Mouse (Mus musculus) heart, postnatal 25 days (tissue): ENCODE measurements at regions not wholly inside any gene's neighbourhood (a gene's known extent, or its start where the extent isn't known, plus 50 kb on each side); places are given as distances from the start of the nearest gene placed in this dataset.

ENCODE experiments used
- DNase-seq: peaks from one replicate; pipeline ENCODE4 v3.0.0; 2022; ENCODE audit warnings: low spot score
- intact Hi-C: fragments of 180-260 bp; cut with DNase I; formaldehyde crosslinking; loops from one replicate; pipeline ENCODE4 v1.15.1; 2025

DNA sequence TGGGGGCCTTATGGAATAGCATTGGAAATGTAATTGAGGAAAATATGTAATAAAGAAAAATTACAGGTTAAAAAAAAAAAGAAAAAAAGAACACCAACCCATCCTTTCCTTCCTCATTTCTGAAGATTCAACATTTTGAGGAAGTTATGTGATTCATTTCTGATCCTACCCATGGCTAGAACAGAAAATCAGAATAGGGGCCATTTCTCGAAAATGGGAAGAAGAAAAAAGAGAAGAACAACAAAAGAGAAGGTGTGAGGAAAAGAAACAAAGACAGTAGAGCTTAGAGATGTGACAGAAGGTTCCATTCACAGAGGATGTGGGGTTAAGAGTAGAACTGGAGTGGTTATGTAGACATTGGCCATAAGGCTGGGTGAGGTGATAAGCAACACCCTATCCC lies 124.8 kb upstream of the Acvr2a start:
- intact Hi-C loops = no loop called here
- DNase-seq = no peak

DNA sequence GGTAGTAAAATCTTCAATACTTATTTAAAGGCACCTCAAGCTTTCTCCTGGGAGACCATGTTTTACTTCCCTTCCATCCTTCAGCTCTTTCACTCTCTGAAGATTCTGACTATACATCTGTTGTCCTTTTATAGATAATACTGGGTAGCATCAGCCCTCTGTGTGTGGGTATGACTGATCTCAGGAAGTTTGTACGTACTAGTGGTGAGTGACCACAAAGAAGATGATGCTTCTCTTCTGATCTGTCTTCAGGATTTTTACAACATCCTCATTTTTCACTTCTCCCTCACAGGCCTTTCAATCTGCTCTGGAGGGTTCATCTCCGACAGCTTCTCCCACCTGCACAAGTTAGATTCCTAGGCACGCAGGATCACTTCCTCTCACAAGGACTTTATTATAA lies 119.4 kb upstream of the Acvr2a start:
- intact Hi-C loops = no loop called here

DNA sequence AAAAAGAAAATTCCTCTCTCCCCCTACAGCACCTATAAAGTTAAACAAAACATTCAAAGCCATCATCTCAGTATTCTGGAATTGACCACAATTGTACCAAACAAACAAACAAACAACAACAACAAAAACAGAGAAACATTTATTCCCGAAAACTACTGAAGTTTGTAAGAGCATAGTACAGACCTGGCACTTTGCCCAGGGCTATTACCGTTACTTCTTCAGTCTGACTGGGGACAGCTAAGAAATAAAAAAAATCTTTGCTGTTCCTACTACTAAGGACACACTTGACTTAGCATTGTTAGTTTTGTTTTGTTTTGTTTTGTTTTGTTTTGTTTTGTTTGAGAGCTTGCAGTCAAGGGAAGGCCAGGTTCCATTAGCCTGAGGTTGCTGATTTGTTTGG lies 113.0 kb upstream of the Acvr2a start:
- DNase-seq = no peak
- intact Hi-C loops = no loop called here

More for the DNA sequence above, 119.4 kb upstream of the Acvr2a start:
- DNase-seq = no peak

DNA sequence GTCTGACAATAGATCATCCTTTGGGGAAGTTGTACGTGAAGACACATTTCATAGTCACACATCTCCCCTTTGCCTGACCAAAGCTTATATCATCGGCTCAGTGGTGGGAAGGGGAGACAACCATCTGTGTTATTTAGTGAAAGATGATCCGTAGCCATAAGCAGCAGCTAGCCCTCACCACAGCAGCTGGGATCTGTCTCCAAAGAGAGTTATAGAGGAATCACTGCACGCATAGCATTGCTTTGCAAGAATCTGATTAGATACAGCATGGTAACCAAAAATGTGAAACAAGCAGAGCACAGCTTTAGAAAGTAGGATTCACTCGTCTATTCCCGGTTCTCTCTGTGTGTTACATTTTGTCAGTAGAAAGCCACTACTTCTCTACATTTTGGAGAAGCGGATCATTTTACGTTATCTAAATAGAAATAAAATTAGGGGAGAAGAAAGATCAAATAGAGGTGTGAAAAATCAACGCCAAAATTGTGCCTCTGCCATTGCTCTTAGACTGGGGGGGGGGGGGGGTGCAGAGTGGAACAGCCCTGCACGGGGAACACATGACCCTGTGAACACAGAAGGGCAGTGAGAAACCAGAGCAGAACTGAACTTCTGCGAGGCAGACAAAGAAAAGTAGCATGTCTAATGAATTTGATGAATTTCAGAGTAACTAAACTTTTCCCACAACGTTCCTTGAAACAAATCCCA lies 108.7 kb upstream of the Acvr2a start:
- no peak for DNase-seq
- intact Hi-C loops = no loop called here

DNA sequence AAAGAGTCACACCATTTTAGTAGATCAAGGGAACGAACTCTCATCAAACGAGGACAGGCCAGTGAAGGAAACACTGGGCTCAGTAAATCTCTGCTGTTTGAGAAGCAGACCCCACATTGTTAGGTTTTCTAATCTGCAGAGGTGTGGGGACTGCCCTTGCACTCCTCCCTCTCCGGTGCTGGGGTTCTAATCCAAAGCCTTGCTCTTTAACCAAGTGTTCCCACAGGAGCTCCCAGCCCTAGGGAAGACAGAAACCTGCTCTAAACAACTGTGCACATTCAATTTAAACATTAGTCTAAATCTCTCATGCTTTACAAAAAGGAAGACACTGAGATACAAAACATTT lies 108.1 kb upstream of the Acvr2a start:
- DNase-seq = no peak
- intact Hi-C loops = no loop called here

DNA sequence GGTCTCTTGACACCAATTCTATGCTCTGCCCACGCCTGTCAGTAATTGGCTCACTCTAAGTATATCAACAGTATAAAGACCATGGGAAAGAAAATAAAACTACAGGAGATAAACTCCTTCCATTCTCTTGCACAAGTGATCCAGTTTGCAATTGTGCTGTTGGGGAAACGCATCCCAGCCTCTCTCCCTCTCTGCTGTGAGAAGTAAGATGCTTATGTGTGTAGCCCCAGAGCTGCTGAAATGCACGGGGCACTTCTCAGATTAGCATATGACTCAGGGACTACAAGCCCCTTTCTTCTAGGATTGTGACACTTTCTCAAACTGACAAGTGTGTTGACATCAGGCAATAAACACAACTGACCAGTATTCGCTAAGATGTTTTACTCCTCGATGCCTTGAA lies 107.7 kb upstream of the Acvr2a start:
- intact Hi-C loops = no loop called here
- DNase-seq = no peak

DNA sequence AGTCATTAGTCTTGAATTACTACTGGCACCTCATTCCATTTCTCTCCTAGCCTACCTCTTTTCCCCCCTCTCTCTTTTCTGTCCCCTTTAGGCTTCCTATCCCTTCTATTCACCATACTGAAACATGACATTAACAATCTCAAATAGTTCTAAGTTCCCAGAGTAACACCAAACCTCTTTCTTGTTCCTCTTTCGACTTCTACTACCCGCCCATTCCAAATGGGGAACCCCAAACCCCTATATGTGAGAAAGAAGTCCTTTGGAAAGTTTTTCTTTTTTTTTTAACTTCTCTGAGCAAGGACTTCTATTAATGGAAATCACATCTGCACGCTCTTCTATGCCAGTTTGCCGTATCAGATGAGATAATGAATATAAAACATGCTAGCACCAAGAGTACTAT lies 97.7 kb upstream of the Acvr2a start:
- intact Hi-C loops = no loop called here

DNA sequence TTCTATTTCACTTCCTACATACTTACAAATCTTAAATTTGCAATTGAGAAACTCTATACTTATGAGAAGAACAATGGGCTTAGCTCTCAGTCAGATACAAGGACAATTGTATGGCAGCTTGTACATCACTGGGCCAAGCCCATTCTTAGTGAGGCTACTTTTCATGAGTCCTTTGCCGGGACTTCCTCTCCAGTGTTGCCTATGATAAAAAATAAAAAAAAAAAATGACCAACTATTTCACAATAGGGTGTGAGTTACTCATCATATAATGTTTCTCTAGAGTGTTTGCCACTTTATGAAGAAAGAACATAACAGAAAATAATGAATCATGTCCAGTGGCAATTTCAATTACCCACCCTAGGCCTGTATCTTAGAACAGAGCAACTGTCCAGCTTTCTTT lies 96.1 kb upstream of the Acvr2a start:
- DNase-seq = no peak
- intact Hi-C loops = no loop called here

More for the DNA sequence above, 97.7 kb upstream of the Acvr2a start:
- no peak for DNase-seq

DNA sequence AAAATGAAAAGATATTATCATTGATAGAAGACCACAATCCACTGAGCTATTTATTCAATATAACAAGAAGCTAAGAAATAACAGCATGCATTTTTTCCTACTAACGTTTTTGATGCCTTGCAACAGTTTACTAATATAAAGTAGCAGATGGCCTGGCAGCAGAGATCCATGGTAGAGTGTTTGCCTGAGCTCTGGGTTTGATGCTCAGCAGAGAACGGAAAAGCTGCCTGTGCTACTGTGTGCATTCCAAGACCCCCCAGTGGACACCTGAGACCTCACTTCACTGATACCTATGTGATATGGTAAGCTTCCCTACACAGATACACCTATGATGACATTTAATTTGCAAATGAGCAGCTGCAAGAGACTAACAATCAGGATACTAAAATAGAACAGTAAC lies 95.6 kb upstream of the Acvr2a start:
- intact Hi-C loops = no loop called here
- DNase-seq = no peak

DNA sequence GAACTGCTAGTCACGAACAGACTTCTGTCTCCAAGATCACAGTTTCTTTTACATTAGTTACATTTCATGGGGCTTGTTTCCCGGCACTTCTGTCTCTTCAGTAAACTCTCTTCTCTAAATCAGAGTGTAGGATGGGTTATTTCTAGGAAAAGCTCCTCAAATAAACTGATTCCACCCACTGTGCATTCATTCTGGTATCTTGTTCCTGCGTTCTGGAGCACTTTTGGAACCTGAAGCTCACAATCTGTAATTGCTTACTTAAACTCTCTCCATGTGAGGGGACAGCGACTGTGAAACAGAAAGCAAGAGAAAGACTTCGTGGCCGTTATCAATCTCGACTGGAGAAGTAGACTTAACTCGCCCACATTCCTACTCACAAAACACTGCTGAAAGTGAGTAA lies 83.1 kb upstream of the Acvr2a start:
- no peak for DNase-seq
- intact Hi-C loops = loop anchor here (10.0 kb wide), 1 partner anchor 296 kb away; no protein-coding TSS in a partner anchor

DNA sequence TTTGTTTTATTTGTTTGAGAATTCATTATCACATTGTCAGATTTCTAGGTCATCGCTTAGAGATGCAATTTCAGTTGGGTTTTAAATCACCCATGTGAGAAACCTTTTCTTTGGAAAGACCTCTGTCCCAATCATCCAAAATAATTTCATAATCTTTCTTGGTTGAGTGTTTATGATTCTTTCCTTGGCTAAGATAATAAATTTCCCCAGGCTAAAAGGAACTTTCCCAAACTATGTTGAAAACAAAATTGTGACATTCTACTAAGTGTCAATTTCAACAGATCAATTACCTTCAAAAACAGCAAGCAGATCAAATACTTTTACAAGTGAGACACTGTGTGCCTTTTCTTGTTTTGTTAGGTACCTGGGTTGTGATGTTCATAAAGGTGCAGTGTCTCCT lies 80.0 kb upstream of the Acvr2a start:
- intact Hi-C loops = loop anchor here (10.0 kb wide), 1 partner anchor 299 kb away; no protein-coding TSS in a partner anchor

DNA sequence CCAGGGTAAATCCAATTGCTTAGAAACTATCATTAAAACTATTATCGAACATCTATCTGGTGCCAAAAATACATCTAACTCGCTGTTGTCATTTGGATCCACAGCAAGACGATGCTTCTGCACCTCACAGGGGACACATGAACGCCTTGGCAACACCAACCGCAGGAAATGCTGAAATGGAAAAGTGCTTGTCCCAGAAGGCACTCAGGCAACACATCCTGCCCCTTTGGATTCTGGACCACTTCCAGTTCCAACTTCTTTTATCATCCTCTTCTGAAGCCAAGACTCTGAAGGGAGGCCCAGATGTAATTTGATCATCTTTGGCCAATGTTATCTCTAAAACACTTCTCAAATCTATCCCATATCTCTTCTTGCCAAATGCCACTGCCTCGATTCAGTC lies 79.4 kb upstream of the Acvr2a start:
- intact Hi-C loops = loop anchor here (10.0 kb wide), 1 partner anchor 300 kb away; no protein-coding TSS in a partner anchor

More for the DNA sequence above, 80.0 kb upstream of the Acvr2a start:
- no peak for DNase-seq

DNA sequence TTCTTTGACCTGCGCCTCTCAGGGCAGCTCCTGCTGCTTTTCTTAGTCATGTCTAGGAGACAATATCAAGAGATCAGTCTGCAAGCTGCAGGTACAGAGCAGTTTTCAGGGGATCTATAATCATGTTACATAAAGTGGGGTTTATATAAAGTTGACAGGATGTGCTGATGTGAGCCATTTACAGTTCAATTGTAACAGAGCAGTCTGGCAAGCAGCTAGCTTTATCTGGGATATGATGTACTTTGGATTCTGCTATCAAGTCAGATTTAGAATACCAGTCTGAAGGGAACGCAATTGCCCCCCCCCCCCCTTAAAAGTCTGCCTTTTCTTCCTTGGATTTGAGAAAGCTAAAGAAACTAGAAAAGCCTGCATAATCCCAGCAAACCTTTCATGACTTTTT lies 77.6 kb upstream of the Acvr2a start:
- intact Hi-C loops = loop anchor here (10.0 kb wide), 1 partner anchor 302 kb away; no protein-coding TSS in a partner anchor
- no peak for DNase-seq

More for the DNA sequence above, 79.4 kb upstream of the Acvr2a start:
- DNase-seq = peak; percentile 2
